ENCODE assay signal across 18 mouse cellular contexts in the genomic region with DNA sequence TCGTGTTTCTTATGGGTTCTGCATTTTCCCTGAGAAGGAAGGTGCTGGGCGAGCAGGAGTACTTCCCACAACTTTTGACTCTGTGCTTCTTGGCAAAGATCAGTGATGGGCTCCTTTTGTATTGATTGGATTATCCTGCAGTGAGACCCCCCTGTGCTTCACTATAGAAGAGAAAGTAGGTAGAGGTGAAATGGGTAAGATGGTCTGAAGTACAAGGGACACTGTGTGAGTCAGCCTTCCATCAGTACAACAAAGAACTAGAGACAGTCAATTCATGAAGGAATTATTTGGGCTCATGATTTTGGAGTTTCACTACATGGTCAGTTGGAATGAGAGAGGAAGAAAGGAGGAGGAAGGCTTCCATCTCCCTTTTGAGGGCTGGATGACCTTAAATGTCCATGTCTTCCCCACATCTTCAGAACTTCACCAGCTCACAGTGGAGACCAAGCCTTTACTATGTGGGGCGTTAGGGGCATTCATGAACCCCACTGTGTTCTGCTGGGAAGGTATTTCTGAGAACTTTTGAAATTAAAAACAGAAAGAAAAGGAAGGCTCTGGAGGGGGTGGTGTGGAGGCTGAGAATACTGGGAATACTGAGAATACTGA.
A peak's percentile ranks its signal among the peaks of the same experiment; 100 is the strongest.
DNase-seq lines count a peak whose midpoint lies in the region; ATAC-seq and TF ChIP-seq lines count a peak whose summit lies in the region.
"Had no signal": no experiment of that assay in that cellular context is flagged by ENCODE, and none has a peak within 500 bp of the region (broad histone marks: within the 10 kb centered on the region; RNA-seq: fewer than 3 reads in every experiment).

No protein-coding gene starts in this region.

- 71% methylated on average over 3 of the region's 3 CpGs for WGBS in liver, postnatal 0 days (ENCODE audit: insufficient replicate concordance)

- H3K4me2 ChIP-seq in liver, postnatal 0 days (ENCODE audit: low read depth, low read length) = no peak overlapping the region
- H3K4me2 ChIP-seq: heart, embryonic 13.5 days; hindbrain, embryonic 15.5 days had no signal

- no peak overlapping the region for H3K27ac ChIP-seq in liver, postnatal 0 days (ENCODE audit: low read depth)
- H3K27ac ChIP-seq: heart, embryonic 13.5 days; hindbrain, embryonic 15.5 days; liver, embryonic 14.5 days; macrophage had no signal

- no peak for TF ChIP-seq EP300 in liver, postnatal 0 days (IDR thresholded peaks at IDR 0.05; ENCODE audit: low read depth)

- no peaks in the 10 kb centered on the region for H3K36me3 ChIP-seq in liver, postnatal 0 days (replicated peaks; ENCODE audit: insufficient read depth, low read length)
- H3K36me3 ChIP-seq: heart, embryonic 13.5 days; hindbrain, embryonic 15.5 days had no signal

- H3K4me1 ChIP-seq in liver, postnatal 0 days (ENCODE audit: insufficient read depth) = no peaks in the 10 kb centered on the region
- H3K4me1 ChIP-seq: hindbrain, embryonic 15.5 days had no signal

- no peaks in the 10 kb centered on the region for H3K27me3 ChIP-seq in liver, postnatal 0 days (ENCODE audit: insufficient read depth, low read length)
- H3K27me3 ChIP-seq: heart, embryonic 13.5 days; hindbrain, embryonic 15.5 days had no signal

- no peaks in the 10 kb centered on the region for H3K9me3 ChIP-seq in liver, postnatal 0 days (ENCODE audit: low read length)
- H3K9me3 ChIP-seq: heart, embryonic 13.5 days; hindbrain, embryonic 15.5 days had no signal

- H3K4me3 ChIP-seq in liver, postnatal 0 days (ENCODE audit: low read depth, low read length) = no peak overlapping the region
- H3K4me3 ChIP-seq: heart, embryonic 13.5 days; hindbrain, embryonic 15.5 days had no signal

- DNase-seq in 416B (ENCODE audit: low read depth) = peak; percentile 28
- peak; percentile 53 for DNase-seq in CD4-positive helper T cell, adult 2 months (ENCODE audit: low read depth, low spot score)
- no peak for DNase-seq in kidney, adult 9 months
- DNase-seq in liver, postnatal 0 days = no peak
- DNase-seq: adrenal gland, adult 8-10 months; cerebellum, postnatal 10 days; embryo, embryonic 11 days; heart, postnatal 36 days; kidney, adult 11 months; kidney, postnatal 10 days had no signal

- no peak for TF ChIP-seq CTCF in liver, postnatal 0 days (IDR thresholded peaks at IDR 0.05; ENCODE audit: low read depth)

- no peak overlapping the region for H3K9ac ChIP-seq in liver, postnatal 0 days (replicated peaks)
- H3K9ac ChIP-seq: heart, embryonic 13.5 days; hindbrain, embryonic 15.5 days; liver, embryonic 14.5 days had no signal

- ATAC-seq in common myeloid progenitor, adult 5-6 weeks (replicated peaks; ENCODE audit: low read depth, poor library complexity, severe bottlenecking) = peak; percentile 64
- ATAC-seq in megakaryocyte progenitor cell, adult 5-6 weeks (replicated peaks; ENCODE audit: poor library complexity) = peak; percentile 62
- no peak for ATAC-seq in liver, postnatal 0 days
- ATAC-seq in monocyte, adult 5-6 weeks (replicated peaks; ENCODE audit: insufficient number of reproducible peaks, low FRiP score, low TSS enrichment, poor library complexity, severe bottlenecking) = no peak
- ATAC-seq: midbrain, embryonic 16.5 days had no signal

Comparison
In these comparisons a context has a peak if more than half of its experiments do, and no peak if none do; other contexts are left out.
1. DNase-seq: peak in 416B (single experiment) and CD4-positive helper T cell, adult 2 months (single experiment); none in kidney, adult 9 months (single experiment) and liver, postnatal 0 days (single experiment).
2. ATAC-seq: peak in common myeloid progenitor, adult 5-6 weeks (single experiment) and megakaryocyte progenitor cell, adult 5-6 weeks (single experiment); none in liver, postnatal 0 days (single experiment) and monocyte, adult 5-6 weeks (single experiment).